Mouse (Mus musculus) thymus, postnatal 4 days (tissue): ENCODE data around the gene Tekt1.
A peak's percentile ranks its signal among the peaks of the same experiment; 100 is the strongest.
"Not testable (repeated sequence)": the region's sequence is repeated elsewhere in the genome, so short reads cannot be mapped to it uniquely, and the experiment has no call there.

Experiments used
- DNase-seq: peaks from one replicate; pipeline ENCODE4 v3.0.0; 2021

Tekt1 gene

DNA sequence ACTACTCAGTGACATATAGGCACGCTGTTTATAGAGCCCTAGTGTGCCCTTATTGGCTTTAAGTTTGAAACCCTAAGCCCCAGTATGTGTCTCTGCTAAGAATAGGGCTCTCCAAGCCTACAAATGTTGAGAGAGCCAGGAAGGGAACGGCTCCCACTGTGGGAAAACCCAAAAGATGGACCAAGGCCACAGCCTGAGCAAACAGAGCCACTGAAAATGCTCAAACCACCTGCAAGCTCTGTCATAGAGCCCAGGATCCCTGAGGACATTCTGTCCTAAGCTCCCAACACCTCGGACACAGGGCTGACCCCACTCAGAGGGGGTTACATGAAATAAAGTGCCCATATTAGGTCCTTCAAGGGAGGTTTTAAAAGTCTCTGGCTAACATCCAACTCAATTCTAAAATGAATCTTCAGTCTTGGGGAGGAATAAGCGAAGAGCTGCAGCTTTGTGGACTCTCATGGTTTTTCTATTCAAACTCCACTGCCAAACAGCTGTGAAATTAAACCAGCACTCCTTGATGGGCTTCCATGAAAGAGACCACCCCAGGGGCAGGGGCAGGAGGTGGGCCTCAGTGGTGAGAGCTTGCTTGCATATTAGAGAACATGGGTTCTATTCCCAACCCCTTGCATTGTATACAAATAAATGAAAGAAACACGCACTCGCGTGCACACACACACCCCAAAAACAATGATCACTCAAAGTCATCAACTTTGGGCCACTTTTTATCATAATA, 27.3 kb upstream of the Tekt1 start:
- DNase-seq: no peak

DNA sequence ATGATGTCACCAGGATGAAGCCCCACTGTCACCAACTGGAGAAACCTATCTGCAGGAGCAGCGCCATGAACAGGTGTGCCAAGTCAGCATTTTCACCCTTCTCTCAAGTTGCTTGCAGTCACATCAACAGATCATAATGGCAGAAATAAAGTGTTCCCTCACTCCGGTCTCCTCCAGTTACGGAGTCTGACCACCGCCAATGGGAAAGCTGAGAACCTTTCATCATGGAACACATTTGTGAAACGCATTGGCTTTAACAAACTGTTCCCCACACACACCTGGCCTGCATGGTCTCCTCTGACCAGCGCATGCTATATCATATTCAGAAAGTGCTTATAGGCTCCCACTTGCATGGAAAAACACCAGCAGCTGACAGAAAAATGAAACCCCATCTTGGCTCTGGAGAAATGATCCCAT, 25.9 kb upstream of the Tekt1 start:
- DNase-seq: no peak

DNA sequence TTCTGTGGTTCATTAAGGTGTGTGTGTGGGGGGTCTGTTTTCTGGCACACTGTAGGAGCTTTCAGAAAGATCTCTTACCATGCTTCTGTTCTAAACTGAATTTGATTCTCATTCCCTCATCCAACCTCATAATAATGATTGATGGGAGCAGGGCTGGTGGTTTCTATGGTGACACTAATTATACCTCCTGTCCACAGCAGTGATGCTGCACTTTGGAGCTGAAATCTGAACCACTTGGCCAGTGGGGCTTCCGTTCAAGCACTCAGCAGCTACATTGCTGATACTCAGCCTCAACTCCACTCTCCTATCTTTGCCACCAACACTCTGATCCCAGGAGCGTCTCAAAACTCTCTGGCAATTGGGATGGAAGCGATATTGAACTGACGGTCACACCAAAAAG, 17.1 kb upstream of the Tekt1 start:
- DNase-seq: no peak

DNA sequence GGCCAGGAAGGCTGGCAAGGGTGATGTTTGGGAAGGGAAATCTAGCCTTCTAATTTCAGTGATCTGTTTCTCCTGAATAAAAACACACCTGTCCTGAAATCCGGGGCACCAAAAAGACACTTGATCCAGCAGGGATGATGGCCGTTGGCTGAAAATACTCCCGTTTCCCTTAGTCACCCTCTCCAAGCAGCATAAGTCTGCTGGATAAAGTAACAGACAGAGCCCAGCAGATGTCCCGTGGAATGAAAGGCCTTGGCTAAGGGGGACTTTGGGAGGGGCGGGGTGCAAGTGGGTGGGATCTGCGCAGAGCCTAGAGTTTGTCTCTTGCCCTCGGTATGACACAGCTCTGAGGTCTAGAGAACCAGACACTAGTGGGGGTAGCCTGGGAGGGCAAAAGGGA, 16.0 kb upstream of the Tekt1 start:
- no peak for DNase-seq

GRCm38 (mm10) chr11:72376562-72376961, 14.3 kb upstream of the Tekt1 start:
- DNase-seq: no peak

GRCm38 (mm10) chr11:72369904-72370672, 7.8 kb upstream of the Tekt1 start:
- DNase-seq: no peak

GRCm38 (mm10) chr11:72367934-72368674, 5.9 kb upstream of the Tekt1 start:
- DNase-seq: no peak

GRCm38 (mm10) chr11:72366126-72366525, 3.9 kb upstream of the Tekt1 start:
- no peak for DNase-seq

DNA sequence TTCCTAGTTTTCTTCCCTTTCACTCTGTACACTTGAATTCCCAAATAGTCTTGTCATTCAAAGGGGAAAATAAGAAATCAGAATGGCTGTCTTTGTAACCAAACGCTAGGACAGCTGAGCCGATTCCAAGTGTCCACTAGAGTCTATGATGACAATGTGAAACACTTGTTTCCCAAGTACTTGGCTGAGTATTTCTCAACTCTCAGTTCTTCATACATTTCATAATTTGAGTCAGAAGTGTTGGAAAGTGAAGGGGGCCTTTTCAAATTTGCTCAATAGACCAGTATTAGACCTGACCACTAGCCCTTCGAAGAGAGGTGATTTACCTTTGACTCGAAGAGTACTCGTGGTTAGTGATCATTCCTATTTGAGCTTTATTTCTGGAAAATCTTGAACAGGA, 2.3 kb upstream of the Tekt1 start:
- DNase-seq: no peak

DNA sequence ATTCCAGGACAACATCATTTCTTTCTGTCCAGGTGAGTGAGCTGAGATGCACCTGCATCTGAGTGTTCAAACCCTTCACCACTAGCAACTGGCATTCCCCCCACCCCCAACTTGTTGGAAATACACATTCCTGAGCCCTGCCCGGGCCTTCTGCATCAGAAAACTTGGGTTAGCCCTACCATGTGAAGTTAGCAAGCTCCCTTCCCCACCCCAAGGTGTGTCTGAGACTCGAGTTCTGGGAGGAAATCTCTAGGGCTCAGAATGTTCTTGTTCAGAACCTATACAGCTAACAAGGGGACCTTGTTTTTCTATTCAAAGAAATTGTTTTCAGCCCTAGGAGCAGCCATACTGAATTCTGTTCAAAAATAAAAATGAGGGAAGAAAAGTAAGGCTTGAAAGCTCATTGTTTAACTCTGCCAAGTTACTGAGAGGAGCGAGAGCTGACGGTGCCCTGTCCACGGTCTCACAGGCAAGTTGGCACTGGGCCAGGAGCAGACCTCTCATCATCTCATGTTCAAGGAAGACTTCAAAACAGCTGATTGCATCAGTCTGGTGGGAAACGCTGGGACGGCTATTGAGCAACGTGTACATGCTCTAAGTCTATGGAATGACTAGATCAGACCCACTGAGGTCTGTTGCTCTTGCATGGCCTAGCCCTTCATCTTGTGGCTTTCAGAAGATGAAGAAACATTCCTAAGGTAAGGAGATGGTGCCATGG, 1.4 kb upstream of the Tekt1 start:
- no peak for DNase-seq

DNA sequence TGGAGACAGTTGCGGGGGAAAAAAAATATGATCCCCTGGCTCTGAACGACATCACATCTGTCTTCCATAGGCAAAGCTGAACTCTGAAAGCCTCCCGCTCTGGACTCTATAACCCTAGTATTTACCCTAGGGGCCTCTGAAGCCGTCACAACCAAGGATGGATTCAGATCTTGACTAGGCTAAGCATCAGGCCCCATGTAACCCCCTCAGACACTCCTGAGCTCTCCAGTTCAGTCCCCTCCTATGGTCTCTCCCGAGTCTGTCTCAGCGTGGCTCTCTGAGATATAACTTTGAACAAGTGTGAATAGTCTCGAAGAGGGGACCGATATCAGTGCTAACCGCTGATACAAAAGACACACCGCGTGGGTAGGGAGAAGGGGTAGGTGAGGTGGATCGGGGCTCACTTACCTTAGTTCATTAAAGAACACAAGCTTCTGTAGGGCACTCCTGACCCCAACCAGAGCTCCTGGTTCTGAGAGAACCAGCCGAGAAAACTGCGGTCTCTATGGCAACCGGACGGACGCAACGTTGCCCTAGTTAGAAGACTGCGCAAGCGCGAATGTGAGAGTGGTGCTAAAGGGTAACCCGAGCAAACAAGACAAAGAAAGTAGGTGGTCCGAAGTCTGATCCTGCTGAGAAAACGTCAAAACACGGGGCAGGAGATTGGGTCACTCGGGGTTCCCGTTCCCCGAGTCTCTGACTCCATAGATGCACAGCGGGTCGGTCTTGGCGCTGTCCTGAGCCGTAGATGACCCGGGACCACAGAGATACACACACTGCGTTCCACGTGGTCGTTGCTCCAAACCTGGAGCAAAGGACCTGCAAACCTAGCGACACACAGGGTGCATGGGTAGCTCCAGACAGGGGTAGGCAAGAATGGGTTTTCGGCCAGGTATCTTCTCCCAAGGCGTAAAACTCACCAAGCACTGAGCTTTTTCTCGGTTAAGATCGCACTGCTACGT, 576 bp downstream of the Tekt1 start:
- peak; percentile 73 for DNase-seq

- DNase-seq: peak; percentile 91
Observed at GRCm38 (mm10) chr11:72354971-72355728, 7.1 kb downstream of the Tekt1 start.

GRCm38 (mm10) chr11:72353186-72353585, 9.1 kb downstream of the Tekt1 start:
- DNase-seq: no peak

- no peak for DNase-seq
Observed at GRCm38 (mm10) chr11:72352272-72352671, 10.0 kb downstream of the Tekt1 start.

- DNase-seq: no peak
Observed at GRCm38 (mm10) chr11:72349652-72350051, 12.6 kb downstream of the Tekt1 start.

GRCm38 (mm10) chr11:72349016-72349415, 13.2 kb downstream of the Tekt1 start:
- no peak for DNase-seq

DNA sequence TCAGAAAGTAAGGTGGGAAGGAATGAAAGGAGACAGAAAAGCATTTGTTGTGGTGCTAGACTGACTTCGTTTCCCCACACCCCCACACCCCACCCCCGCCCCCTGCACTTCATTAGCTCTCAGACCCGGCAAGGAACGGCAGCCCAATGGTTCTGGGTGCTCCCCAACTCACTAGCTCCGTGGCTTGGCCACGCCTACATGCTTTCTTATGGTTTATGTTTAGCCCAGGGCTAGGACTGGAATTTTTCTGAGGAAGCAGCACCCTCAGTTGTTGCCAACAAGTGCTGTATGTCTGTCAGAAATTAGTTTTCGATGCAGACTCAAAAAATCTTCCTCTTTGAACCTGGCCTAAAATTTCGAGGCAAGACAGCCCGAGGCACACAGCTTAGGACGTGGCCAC, 13.7 kb downstream of the Tekt1 start:
- no peak for DNase-seq

DNA sequence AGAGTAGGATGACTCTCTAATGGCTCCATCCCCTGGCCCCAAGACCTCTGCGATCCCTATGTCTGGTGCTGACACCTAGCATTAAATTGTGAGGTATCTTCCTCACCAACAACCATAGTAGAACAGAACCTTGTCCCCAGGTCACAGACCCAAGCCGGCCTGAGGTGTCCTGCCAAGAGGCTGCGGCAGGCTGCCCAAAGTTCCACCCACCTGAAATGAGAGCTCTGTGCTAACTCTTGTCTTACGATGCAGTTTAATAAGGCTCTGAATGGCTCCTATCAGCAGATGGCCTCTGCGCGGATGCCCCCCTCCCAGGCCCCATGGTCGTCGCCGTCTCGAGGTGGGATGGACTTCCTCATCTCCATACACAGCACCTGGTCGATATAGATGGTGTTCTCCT, 17.8 kb downstream of the Tekt1 start:
- DNase-seq: no peak

DNA sequence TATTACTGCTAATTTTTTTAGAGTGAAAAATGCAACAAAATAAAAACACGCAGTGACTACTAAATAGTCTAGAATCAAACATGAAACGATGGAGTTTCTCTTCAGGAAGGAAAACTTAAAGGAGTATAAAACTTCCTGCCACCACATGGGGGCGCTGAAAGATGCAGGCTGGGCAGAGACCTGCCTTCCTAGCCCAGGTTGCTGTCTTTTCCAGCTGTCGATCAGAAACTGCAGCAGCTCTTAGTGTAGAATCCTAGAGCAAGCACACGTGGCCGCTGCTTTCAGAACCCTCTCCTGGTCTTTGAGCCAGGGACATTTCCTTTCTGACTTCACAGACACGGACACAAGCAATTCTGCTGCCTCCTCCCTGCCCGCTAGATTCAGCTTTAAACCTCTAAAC, 18.3 kb downstream of the Tekt1 start:
- peak; percentile 82 for DNase-seq

DNA sequence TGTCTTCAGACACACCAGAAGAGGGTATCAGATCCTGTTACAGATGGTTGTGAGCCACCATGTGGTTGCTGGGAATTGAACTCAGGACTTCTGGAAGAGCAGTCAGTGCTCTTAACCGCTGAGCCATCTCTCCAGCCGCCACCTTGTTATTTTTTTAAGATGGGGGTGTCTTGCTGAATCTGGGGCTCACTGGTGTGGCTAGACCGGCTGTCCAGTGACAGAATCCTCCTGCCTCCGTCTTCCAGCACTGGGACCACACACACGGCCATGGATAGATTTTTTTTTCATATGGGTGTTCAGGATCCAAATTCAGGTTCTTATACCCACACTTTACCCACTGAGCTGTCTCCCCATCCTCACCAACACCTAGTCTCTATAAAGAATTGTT, 19.0 kb downstream of the Tekt1 start:
- DNase-seq: not testable (repeated sequence)
